Mouse (Mus musculus): ENCODE measurements at regions not wholly inside any gene's neighbourhood (a gene's known extent, or its start where the extent isn't known, plus 50 kb on each side); places are given as distances from the start of the nearest gene placed in this dataset.
A peak's percentile ranks its signal among the peaks of the same experiment; 100 is the strongest.

DNA sequence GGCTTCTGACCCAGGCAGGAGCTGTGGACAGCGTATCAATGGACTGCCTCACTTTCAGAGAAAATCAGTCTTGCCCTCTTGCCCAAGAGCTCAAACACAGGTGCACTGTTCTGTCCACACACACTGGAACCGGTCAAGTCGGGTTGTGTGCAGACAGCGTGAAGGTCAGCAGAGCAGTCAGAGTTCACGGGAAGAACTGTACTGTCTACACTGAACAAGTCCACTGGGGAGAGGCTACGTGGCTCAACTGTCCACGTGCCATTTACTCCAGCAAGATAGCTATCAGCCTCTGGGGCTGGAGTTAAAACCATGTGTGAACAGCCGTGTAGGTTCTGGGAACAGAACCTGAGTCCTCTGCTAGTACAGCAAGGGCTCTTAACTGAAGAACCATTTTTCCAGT is 70.8 kb downstream of the Rplp1 start:
- H3K36me3 ChIP-seq (ENCODE audit: control insufficient read depth, insufficient read depth, low read length, poor library complexity, severe bottlenecking): no peaks in the 10 kb centered on the region
- no peaks in the 10 kb centered on the region for H3K4me1 ChIP-seq (ENCODE audit: control insufficient read depth, insufficient read depth, low read length)
- H3K27ac ChIP-seq (ENCODE audit: insufficient read depth, low read length): no peak overlapping the region
- no peak overlapping the region for H3K4me3 ChIP-seq (ENCODE audit: low read depth, low read length)
- H3K9ac ChIP-seq (ENCODE audit: low read depth, poor library complexity, severe bottlenecking): no peak overlapping the region
- H3K27me3 ChIP-seq (ENCODE audit: control insufficient read depth, insufficient read depth, low read length, poor library complexity, severe bottlenecking): no peaks in the 10 kb centered on the region
- TF ChIP-seq CTCF (IDR thresholded peaks at IDR 0.05; ENCODE audit: low read depth, low read length): no peak
- no peak for TF ChIP-seq POLR2A (IDR thresholded peaks at IDR 0.05; ENCODE audit: insufficient read depth, low read length)
- no peak for TF ChIP-seq EP300 (IDR thresholded peaks at IDR 0.05; ENCODE audit: insufficient read depth, low read depth, low read length)
- no peaks in the 10 kb centered on the region for H3K9me3 ChIP-seq (replicated peaks; ENCODE audit: control insufficient read depth, insufficient read depth, low read length, poor library complexity, severe bottlenecking)

DNA sequence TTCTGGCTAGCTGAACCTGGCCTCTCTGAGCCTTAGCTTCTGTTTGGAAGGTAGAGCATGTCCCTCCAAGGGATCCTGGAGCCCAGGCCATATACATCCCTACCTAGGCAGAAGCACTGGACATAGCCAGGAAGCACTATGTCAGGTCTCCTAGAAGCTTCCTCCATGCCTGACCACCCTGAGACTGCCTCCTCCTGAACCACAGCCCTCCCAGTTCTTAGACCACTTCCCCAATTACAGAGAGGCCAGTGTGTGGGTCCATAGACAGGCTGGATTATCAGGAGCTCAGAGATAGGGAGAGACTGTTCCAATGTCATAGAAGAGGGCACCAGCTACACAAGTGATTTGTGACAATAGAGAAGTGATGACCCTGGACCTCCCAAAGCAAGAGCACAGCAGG is 72.0 kb downstream of the Rplp1 start:
- no peak overlapping the region for H3K4me3 ChIP-seq (ENCODE audit: low read depth, low read length)
- H3K9ac ChIP-seq (ENCODE audit: low read depth, poor library complexity, severe bottlenecking): no peak overlapping the region
- no peak overlapping the region for H3K27ac ChIP-seq (ENCODE audit: insufficient read depth, low read length)
- TF ChIP-seq POLR2A (IDR thresholded peaks at IDR 0.05; ENCODE audit: insufficient read depth, low read length): no peak
- TF ChIP-seq EP300 (IDR thresholded peaks at IDR 0.05; ENCODE audit: insufficient read depth, low read depth, low read length): no peak
- no peak for TF ChIP-seq CTCF (IDR thresholded peaks at IDR 0.05; ENCODE audit: low read depth, low read length)
- H3K4me1 ChIP-seq (ENCODE audit: control insufficient read depth, insufficient read depth, low read length): no peaks in the 10 kb centered on the region
- H3K27me3 ChIP-seq (ENCODE audit: control insufficient read depth, insufficient read depth, low read length, poor library complexity, severe bottlenecking): no peaks in the 10 kb centered on the region
- no peaks in the 10 kb centered on the region for H3K36me3 ChIP-seq (ENCODE audit: control insufficient read depth, insufficient read depth, low read length, poor library complexity, severe bottlenecking)
- no peaks in the 10 kb centered on the region for H3K9me3 ChIP-seq (replicated peaks; ENCODE audit: control insufficient read depth, insufficient read depth, low read length, poor library complexity, severe bottlenecking)

DNA sequence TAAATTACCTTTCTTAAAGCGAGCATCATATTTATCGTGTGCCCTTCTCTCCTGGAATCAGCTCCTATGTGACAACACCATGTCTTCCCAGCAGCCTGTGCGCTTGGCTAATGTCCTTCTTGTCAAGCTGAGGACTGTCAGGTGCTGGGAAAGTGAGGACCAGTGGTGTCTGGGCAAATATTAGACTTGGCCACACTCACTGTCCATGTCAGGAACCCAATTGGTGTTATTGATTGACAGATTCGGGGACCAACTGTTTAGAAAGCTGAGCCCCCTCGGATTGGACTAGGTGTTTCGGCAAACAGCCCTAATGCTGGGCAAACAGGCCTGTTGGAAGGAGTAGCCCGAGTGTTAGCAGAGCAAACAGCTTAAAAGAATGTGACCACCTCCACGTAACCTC is 73.1 kb downstream of the Rplp1 start:
- Histone ChIP-seq H3K9ac (ENCODE audit: low read depth, poor library complexity, severe bottlenecking) (no peak overlapping the region), H3K27ac (ENCODE audit: insufficient read depth, low read length) (no peak overlapping the region), H3K27me3 (ENCODE audit: control insufficient read depth, insufficient read depth, low read length, poor library complexity, severe bottlenecking) (no peaks in the 10 kb centered on the region), H3K4me3 (ENCODE audit: low read depth, low read length) (no peak overlapping the region), H3K36me3 (ENCODE audit: control insufficient read depth, insufficient read depth, low read length, poor library complexity, severe bottlenecking) (no peaks in the 10 kb centered on the region), H3K4me1 (ENCODE audit: control insufficient read depth, insufficient read depth, low read length) (no peaks in the 10 kb centered on the region), H3K9me3 (replicated peaks; ENCODE audit: control insufficient read depth, insufficient read depth, low read length, poor library complexity, severe bottlenecking) (no peaks in the 10 kb centered on the region)
- TF ChIP-seq EP300 (IDR thresholded peaks at IDR 0.05; ENCODE audit: insufficient read depth, low read depth, low read length): no peak
- no peak for TF ChIP-seq CTCF (IDR thresholded peaks at IDR 0.05; ENCODE audit: low read depth, low read length)
- no peak for TF ChIP-seq POLR2A (IDR thresholded peaks at IDR 0.05; ENCODE audit: insufficient read depth, low read length)

DNA sequence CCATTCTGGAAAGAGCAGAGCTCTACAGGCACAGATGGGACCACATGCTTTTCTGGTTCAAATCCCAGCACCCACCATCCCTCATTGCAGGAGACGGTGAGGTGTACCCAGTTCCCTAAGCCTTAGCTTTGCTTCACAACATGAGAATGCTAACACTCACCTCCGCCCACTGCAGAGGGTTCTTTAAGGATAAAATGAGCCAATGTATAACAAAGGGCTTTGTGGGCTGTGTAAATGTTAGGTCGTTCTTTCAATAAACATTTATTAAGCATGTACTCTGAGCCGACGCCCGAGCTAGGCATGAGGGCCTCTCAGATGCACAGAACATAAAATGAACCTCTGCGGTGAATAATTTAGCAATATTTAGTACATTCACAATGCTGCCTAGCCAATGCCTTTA is 74.0 kb downstream of the Rplp1 start:
- Histone ChIP-seq H3K4me3 (ENCODE audit: low read depth, low read length) (no peak overlapping the region), H3K4me1 (ENCODE audit: control insufficient read depth, insufficient read depth, low read length) (no peaks in the 10 kb centered on the region), H3K27ac (ENCODE audit: insufficient read depth, low read length) (no peak overlapping the region), H3K27me3 (ENCODE audit: control insufficient read depth, insufficient read depth, low read length, poor library complexity, severe bottlenecking) (no peaks in the 10 kb centered on the region), H3K9me3 (replicated peaks; ENCODE audit: control insufficient read depth, insufficient read depth, low read length, poor library complexity, severe bottlenecking) (no peaks in the 10 kb centered on the region), H3K36me3 (ENCODE audit: control insufficient read depth, insufficient read depth, low read length, poor library complexity, severe bottlenecking) (no peaks in the 10 kb centered on the region), H3K9ac (ENCODE audit: low read depth, poor library complexity, severe bottlenecking) (no peak overlapping the region)
- TF ChIP-seq CTCF (IDR thresholded peaks at IDR 0.05; ENCODE audit: low read depth, low read length) (no peak), POLR2A (IDR thresholded peaks at IDR 0.05; ENCODE audit: insufficient read depth, low read length) (no peak), EP300 (IDR thresholded peaks at IDR 0.05; ENCODE audit: insufficient read depth, low read depth, low read length) (no peak)

DNA sequence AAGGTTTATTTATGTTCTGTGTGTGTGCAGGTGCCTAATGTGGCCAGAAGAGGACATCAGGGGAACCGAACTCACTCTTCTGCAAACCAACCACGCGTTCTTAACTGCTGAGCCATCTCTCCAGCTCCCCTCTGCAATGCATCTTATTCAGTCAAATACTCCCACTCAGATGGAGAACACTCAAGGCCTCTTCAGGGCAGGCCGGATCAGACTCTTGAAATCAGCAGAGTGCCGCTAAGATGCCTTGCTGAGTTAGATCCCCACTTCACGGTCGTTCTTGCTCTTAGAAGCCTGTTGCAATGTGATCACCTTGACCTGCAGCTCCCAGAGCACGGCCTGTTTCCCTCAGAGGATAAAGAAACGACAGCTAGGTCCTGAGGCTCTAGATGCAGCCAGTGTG is 81.1 kb downstream of the Rplp1 start:
- H3K4me3 ChIP-seq (ENCODE audit: low read depth, low read length): no peak overlapping the region
- no peak for TF ChIP-seq CTCF (IDR thresholded peaks at IDR 0.05; ENCODE audit: low read depth, low read length)
- TF ChIP-seq POLR2A (IDR thresholded peaks at IDR 0.05; ENCODE audit: insufficient read depth, low read length): no peak
- TF ChIP-seq EP300 (IDR thresholded peaks at IDR 0.05; ENCODE audit: insufficient read depth, low read depth, low read length): no peak
- H3K27me3 ChIP-seq (ENCODE audit: control insufficient read depth, insufficient read depth, low read length, poor library complexity, severe bottlenecking): no peaks in the 10 kb centered on the region

DNA sequence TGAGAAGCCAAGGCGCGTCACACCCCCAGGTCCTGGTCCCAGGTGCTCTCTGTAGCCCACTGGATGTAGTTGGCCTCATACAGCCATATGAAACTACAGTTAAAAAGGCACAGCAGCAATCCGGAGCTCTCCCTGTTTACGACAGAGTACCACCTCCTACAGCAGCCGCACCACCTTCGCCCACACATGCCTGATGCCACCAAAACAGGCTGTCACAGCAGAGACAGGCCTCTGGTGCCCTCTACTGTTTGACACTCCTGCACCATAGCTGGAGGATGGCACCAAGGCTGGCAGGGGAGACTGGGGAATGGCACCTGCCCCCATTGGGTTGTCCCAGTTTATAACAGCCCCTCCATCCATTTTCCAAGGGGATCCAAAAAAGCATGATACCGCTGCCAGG is 84.1 kb downstream of the Rplp1 start:
- H3K4me1 ChIP-seq (ENCODE audit: control insufficient read depth, insufficient read depth, low read length): no peaks in the 10 kb centered on the region
- no peak overlapping the region for H3K4me3 ChIP-seq (ENCODE audit: low read depth, low read length)
- no peaks in the 10 kb centered on the region for H3K36me3 ChIP-seq (ENCODE audit: control insufficient read depth, insufficient read depth, low read length, poor library complexity, severe bottlenecking)
- no peak for TF ChIP-seq POLR2A (IDR thresholded peaks at IDR 0.05; ENCODE audit: insufficient read depth, low read length)
- TF ChIP-seq CTCF (IDR thresholded peaks at IDR 0.05; ENCODE audit: low read depth, low read length): peak; percentile 30
- no peak overlapping the region for H3K9ac ChIP-seq (ENCODE audit: low read depth, poor library complexity, severe bottlenecking)
- H3K9me3 ChIP-seq (replicated peaks; ENCODE audit: control insufficient read depth, insufficient read depth, low read length, poor library complexity, severe bottlenecking): no peaks in the 10 kb centered on the region
- no peak overlapping the region for H3K27ac ChIP-seq (ENCODE audit: insufficient read depth, low read length)
- H3K27me3 ChIP-seq (ENCODE audit: control insufficient read depth, insufficient read depth, low read length, poor library complexity, severe bottlenecking): no peaks in the 10 kb centered on the region

More for the DNA sequence above, 81.1 kb downstream of the Rplp1 start:
- H3K36me3 ChIP-seq (ENCODE audit: control insufficient read depth, insufficient read depth, low read length, poor library complexity, severe bottlenecking): no peaks in the 10 kb centered on the region
- no peak overlapping the region for H3K9ac ChIP-seq (ENCODE audit: low read depth, poor library complexity, severe bottlenecking)
- no peak overlapping the region for H3K27ac ChIP-seq (ENCODE audit: insufficient read depth, low read length)
- H3K9me3 ChIP-seq (replicated peaks; ENCODE audit: control insufficient read depth, insufficient read depth, low read length, poor library complexity, severe bottlenecking): no peaks in the 10 kb centered on the region
- no peaks in the 10 kb centered on the region for H3K4me1 ChIP-seq (ENCODE audit: control insufficient read depth, insufficient read depth, low read length)
